Mouse (Mus musculus): ENCODE data around the gene Hoxb13.

- TF ChIP-seq CTCF (conservative IDR thresholded peaks at IDR 0.05; ENCODE audit: insufficient read depth, insufficient read length, low read depth, low read length): no peak
- no peak for TF ChIP-seq POLR2A (IDR thresholded peaks at IDR 0.05; ENCODE audit: low read depth, low read length)
Measured at GRCm38 (mm10) chr11:96147471-96147870, 46.6 kb upstream of the Hoxb13 start.
